Mouse (Mus musculus): ENCODE results near the gene Zbtb7a.

DNA sequence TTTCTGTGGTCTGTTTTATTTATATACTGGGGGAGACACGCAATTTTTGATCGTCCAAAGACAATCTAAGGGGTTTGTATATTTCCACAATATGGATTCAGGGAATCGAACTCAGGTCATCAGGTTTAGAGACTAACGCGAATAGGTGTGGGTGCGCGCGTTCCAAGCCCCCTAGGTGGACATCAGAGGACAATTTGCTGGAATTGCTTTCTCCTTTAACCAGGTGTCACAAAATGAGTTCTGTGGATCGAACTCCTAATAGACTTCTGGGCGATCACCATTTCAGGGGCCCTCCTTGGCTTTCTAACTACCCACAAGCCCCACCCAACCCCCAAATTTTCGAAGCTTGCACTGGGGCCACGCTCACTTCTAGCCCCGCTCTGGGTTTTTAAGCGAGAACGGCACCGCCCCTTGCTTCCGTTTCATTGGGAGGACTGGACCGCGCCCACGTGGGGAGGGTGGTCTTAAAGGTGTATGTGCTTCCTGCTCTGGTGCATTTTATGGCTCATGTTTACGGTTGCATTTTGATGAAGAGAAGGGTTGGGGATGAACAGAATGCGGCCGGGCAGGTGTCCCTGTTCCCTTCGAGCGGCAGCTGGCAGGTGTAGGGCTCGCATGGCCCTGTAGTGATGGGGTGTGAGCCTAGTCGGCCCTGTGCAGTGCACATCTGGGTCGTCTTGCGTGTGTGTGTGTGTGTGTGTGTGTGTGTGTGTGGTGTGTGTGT is 33.7 kb downstream of the Zbtb7a start:
- TF ChIP-seq CTCF (IDR thresholded peaks at IDR 0.05; ENCODE audit: low read depth) (no peak), EP300 (IDR thresholded peaks at IDR 0.05; ENCODE audit: low read depth) (no peak)

Measured in heart, postnatal 0 days (tissue).